Mouse (Mus musculus) hindbrain, embryonic 11.5 days (tissue): ENCODE results near the gene Safb. TPM values are rescaled to one million over a fixed set of nuclear protein-coding genes. Genes with fewer than 3 reads are reported as not detected.

Experiments
- ATAC-seq: fragments of 200-750 bp; cut with Nextera tagmentation; 2 replicates; pipeline ENCODE4 v1.8.0; 2017; ENCODE audit warnings: mild to moderate bottlenecking, moderate TSS enrichment, moderate library complexity; ENCODE audit not compliant: low FRiP score
- DNase-seq: peaks from one replicate; pipeline ENCODE4 v3.0.0-alpha.2; 2015; ENCODE audit warnings: low spot score
- H3K27ac ChIP-seq: fragments of 300-500 bp; sonication (generic); 2 replicates; pipeline ENCODE4 v1.5.1; 2014; ENCODE audit warnings: mild to moderate bottlenecking, low read depth, low read length
- H3K27me3 ChIP-seq: fragments of 300-500 bp; sonication (generic); 2 replicates; pipeline ENCODE4 v1.6.1; 2014; ENCODE audit warnings: mild to moderate bottlenecking, low read length, moderate library complexity, mixed read lengths; ENCODE audit not compliant: control insufficient read depth, insufficient read depth
- H3K36me3 ChIP-seq: fragments of 300-500 bp; sonication (generic); 2 replicates; pipeline ENCODE4 v1.6.1; 2014; ENCODE audit warnings: mild to moderate bottlenecking, low read length, moderate library complexity, mixed read lengths; ENCODE audit not compliant: control insufficient read depth, insufficient read depth
- H3K4me1 ChIP-seq: fragments of 300-500 bp; sonication (generic); replicated peaks from 2 replicates; pipeline ENCODE4 v1.6.1; 2014; ENCODE audit warnings: low read length, mixed read lengths; ENCODE audit not compliant: control insufficient read depth, insufficient read depth
- H3K4me2 ChIP-seq: fragments of 300-500 bp; sonication (generic); replicated peaks from 2 replicates; pipeline ENCODE4 v1.6.1; 2014; ENCODE audit warnings: mild to moderate bottlenecking, low read depth, low read length
- H3K4me3 ChIP-seq: fragments of 300-500 bp; sonication (generic); 2 replicates; pipeline ENCODE4 v1.5.1; 2014; ENCODE audit warnings: low read depth, low read length
- H3K9ac ChIP-seq: fragments of 300-500 bp; sonication (generic); 2 replicates; pipeline ENCODE4 v1.6.1; 2014; ENCODE audit warnings: low read depth, low read length
- H3K9me3 ChIP-seq: fragments of 300-500 bp; sonication (generic); 2 replicates; pipeline ENCODE4 v1.6.1; 2016; ENCODE audit warnings: low read length; ENCODE audit not compliant: control insufficient read depth
- WGBS: fragments of 180-500 bp; shearing (Covaris S2); extraction: QIAGEN DNeasy Blood & Tissue Kit; methylation state at CpG from one replicate; pipeline ENCODE4 v1.1.7; 2014; 5-methylcytosine and 5-hydroxymethylcytosine counted together
- polyA plus RNA-seq: library from polyadenylated mRNA; unstranded; fragments of >200 nt; fragmentation: Nextera tagmentation; extraction: Ambion mirVana; gene quantifications from 2 replicates; pipeline ENCODE4 v1.2.1, GENCODE M21; 2014

Gene Safb
- polyA plus RNA-seq: 93.7 and 105 TPM in 2 replicates

DNA sequence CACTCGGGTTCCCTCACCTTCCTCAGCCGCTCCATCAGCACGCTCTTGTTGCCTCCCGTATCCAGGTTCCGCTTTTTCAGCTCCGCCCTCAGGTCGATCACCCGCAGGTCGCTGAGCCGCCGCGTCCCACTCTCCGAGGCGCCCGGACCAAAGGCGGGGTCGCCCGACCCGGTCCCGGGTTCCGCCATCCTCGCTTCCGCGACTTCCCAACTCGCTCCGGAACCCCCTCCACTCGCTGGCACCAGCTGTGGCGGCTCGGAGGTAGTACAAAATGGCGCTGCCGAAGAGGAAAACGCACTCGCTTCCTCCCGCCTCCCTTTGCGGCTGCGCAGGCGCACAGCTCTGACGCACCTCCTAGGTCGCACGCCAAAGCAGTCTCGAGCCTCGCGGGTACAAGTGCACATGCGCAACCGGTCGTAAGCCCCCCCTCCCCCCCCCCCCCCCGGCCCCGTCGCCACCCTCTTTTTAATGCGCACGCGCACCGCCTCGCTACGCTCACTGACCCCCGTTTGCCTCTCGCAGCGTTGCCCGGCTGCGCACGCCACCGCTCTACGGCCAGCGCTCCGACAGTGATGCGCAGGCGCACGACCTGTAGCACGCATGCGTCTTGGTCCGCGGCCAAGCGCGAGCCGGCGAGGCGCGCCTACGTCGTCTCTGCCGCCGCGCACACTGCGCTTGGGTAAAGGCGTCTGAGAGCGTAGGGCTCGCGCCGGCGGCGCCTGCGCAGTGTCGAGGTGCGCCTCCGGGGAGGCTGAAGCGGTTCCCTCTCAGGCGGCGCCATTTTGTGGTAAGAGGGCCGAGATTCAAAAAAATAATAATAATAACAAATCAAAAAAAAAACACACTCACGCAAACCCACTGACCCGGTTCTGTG lies at the start of gene Safb, which contains the start of gene Safb2:
Gene Safb, plus strand, starts transcription at position 569 of the 874 bp plus-strand sequence.
Gene Safb2, minus strand, starts transcription at position 329 of the 874 bp plus-strand sequence.
- peak within 1 kb of the TSS; percentile 94 for H3K27ac ChIP-seq
- no peaks in the 10 kb centered on the region for H3K9me3 ChIP-seq
- peak within 1 kb of the TSS; percentile 92 for H3K4me3 ChIP-seq
- ATAC-seq (peak; percentile 96), DNase-seq (peak; percentile 99)
- peaks cover 16% of the 10 kb centered on the region for H3K4me1 ChIP-seq
- peak within 1 kb of the TSS; percentile 91 for H3K9ac ChIP-seq
- peaks cover 25% of the 10 kb centered on the region for H3K36me3 ChIP-seq
- WGBS: under 1% methylated on average over 86 of the region's 101 CpGs
- H3K4me2 ChIP-seq: peak within 1 kb of the TSS; percentile 69
- H3K27me3 ChIP-seq: no peaks in the 10 kb centered on the region

DNA sequence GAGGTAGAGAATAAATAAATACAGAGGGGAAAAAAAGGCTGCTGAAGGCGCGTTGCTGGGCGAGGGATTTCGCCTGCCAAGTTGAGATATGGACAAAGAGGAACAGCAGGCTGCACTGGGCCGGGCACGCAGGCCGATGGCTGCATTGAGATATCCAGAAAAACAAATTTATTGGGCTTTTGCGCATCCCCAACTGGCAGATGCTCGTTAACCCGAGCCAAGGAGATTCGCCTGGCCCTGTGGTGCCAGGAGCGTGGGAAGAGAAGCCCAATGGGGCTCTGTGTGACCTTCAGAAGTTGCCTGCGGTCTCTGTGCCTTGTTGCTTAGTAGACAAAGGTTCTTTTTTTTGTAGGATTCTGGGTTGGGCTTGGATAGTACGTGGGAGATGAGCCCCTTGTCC lies 48.4 kb upstream of the Safb start:
- Histone ChIP-seq H3K9me3 (no peaks in the 10 kb centered on the region), H3K27me3 (no peaks in the 10 kb centered on the region), H3K9ac (no peak overlapping the region), H3K4me3 (no peak overlapping the region), H3K27ac (no peak overlapping the region), H3K4me1 (no peaks in the 10 kb centered on the region), H3K36me3 (no peaks in the 10 kb centered on the region), H3K4me2 (no peak overlapping the region)
- ATAC-seq (no peak), DNase-seq (no peak)
- 62% methylated on average over 14 of the region's 14 CpGs for WGBS

DNA sequence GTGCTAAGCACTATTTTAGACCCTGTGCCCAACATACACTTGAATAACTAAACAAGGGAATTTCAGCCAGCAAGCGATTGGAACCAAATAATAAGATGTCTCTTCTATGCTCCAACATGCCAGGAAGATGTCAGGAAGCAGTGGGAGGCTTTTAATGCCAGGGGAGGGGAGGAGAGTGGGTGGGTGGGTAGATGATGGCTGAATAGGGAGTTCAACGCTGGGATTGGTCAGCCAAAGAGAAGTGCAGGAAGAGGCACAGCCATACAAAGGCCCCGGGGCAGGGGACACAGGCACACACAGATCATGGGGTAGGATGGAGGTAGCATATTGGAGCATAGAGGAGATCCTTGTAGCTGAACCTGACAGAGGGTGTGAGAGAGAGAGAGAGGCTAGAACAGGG lies 47.8 kb upstream of the Safb start:
- H3K4me3 ChIP-seq: no peak overlapping the region
- H3K36me3 ChIP-seq: no peaks in the 10 kb centered on the region
- H3K9ac ChIP-seq: no peak overlapping the region
- ATAC-seq (no peak), DNase-seq (no peak)
- 48% methylated on average over 3 of the region's 3 CpGs for WGBS
- H3K27ac ChIP-seq: no peak overlapping the region
- H3K4me1 ChIP-seq: no peaks in the 10 kb centered on the region
- no peak overlapping the region for H3K4me2 ChIP-seq
- no peaks in the 10 kb centered on the region for H3K9me3 ChIP-seq
- H3K27me3 ChIP-seq: no peaks in the 10 kb centered on the region

DNA sequence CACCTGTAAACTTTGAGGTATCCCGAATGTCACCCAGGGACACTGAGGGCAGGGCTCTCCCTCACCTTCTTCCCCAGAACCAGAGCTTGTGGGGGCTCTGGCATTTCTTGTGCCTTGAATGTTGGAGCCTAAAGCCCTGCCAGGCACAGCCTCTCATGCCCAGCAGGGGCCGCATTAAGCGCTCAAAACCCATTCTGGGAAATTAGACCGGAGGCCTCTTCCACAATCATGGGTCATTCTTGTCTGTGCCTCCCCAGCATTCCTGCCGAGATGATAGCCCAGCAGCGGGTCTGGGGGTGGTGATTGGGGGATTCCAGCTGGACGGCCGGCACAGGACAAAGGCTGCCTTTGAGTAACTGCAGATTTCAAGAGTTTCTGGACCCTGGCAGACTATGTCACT lies 46.7 kb upstream of the Safb start:
- H3K27me3 ChIP-seq: no peaks in the 10 kb centered on the region
- H3K9ac ChIP-seq: no peak overlapping the region
- no peaks in the 10 kb centered on the region; the same call in 1 of the 2 replicates for H3K4me1 ChIP-seq
- ATAC-seq (peak; percentile 46; the same call in 1 of the 2 replicates), DNase-seq (no peak)
- no peak overlapping the region for H3K27ac ChIP-seq
- H3K9me3 ChIP-seq: no peaks in the 10 kb centered on the region
- H3K4me2 ChIP-seq: no peak overlapping the region
- no peaks in the 10 kb centered on the region for H3K36me3 ChIP-seq
- no peak overlapping the region for H3K4me3 ChIP-seq
- 24% methylated on average over 8 of the region's 8 CpGs for WGBS

DNA sequence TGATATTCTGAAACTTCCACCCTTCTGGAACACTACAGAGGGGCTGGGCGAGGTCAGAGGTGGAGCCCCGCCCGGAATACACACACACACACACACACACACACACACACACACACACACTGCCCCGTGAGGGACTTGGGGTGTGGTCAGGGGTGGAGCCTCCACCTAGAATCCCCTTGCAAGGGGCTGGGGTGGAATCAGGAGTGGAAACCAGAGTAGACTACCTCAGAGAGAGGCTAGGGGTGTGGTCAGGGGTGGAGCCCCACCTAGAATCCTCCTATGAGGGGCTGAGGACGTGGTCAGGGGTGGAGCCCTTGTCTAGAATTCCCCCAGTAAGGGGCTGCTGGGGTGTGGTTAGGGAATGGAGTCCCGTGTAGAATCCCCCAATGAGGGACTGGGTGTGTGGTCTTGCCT lies 44.1 kb upstream of the Safb start:
- Histone ChIP-seq H3K4me2 (no peak overlapping the region), H3K27me3 (no peaks in the 10 kb centered on the region), H3K36me3 (no peaks in the 10 kb centered on the region), H3K4me3 (no peak overlapping the region), H3K9ac (no peak overlapping the region), H3K9me3 (no peaks in the 10 kb centered on the region), H3K4me1 (no peaks in the 10 kb centered on the region; the same call in 1 of the 2 replicates), H3K27ac (no peak overlapping the region)
- WGBS: 30% methylated on average over 6 of the region's 6 CpGs
- DNase-seq (no peak), ATAC-seq (peak; percentile 39; the same call in 1 of the 2 replicates)

DNA sequence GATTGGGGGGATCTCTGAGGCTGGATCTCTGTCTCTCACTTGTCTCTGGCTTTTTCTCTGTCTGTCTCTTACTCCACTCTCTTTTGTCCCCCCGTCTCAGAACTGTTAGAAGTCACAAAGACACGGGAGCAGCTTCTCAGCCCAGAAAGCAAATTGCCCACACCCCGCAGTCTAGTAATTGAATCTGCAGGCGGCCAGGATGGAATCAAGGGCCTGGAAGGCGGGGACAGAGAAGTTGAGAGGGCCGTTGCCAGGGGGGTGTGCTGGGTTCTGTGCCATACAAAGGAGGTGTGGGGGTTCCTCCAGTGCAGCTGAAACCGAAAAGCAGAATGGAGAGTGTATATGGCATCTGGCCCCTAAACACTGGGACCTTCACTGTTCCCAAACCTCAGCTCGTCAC lies 41.9 kb upstream of the Safb start:
- Histone ChIP-seq H3K9ac (no peak overlapping the region), H3K4me2 (no peak overlapping the region), H3K4me3 (no peak overlapping the region), H3K27ac (no peak overlapping the region), H3K9me3 (no peaks in the 10 kb centered on the region), H3K27me3 (no peaks in the 10 kb centered on the region), H3K4me1 (no peaks in the 10 kb centered on the region; the same call in 1 of the 2 replicates), H3K36me3 (no peaks in the 10 kb centered on the region)
- DNase-seq: no peak
- no peak for ATAC-seq
- WGBS: 53% methylated on average over 8 of the region's 8 CpGs

DNA sequence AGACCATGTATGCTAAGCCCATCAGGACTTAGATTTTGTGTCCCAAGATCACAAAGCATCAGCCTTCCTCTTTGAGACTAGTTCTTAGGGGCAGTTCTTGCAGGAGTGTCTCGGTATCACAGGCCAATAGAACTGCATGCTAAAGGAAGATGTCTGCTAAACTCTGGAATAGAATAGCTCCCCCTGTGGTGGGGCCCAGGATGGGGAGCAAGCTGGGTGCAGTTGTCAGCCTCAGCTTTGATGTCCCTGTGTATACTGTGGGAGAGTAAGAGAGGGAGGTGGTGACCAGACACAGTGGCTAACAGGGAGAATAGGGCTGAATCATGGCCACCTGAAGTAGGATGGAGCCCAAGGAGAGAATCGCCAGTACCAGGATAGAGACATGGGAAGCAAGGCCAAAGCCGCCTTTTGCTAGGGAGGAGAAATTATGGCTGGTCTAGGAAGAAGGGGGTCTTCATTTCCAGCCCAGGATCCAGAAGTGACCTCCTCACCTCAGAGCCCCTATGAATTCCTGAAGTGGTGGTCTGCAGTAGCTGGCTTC lies 40.9 kb upstream of the Safb start:
- no peaks in the 10 kb centered on the region for H3K36me3 ChIP-seq
- H3K4me2 ChIP-seq: no peak overlapping the region
- H3K9me3 ChIP-seq: no peaks in the 10 kb centered on the region
- no peaks in the 10 kb centered on the region for H3K27me3 ChIP-seq
- H3K4me3 ChIP-seq: no peak overlapping the region
- no peak overlapping the region for H3K9ac ChIP-seq
- ATAC-seq (no peak), DNase-seq (no peak)
- WGBS: 82% methylated on average over 3 of the region's 3 CpGs
- no peak overlapping the region for H3K27ac ChIP-seq
- H3K4me1 ChIP-seq: no peaks in the 10 kb centered on the region; the same call in 1 of the 2 replicates

DNA sequence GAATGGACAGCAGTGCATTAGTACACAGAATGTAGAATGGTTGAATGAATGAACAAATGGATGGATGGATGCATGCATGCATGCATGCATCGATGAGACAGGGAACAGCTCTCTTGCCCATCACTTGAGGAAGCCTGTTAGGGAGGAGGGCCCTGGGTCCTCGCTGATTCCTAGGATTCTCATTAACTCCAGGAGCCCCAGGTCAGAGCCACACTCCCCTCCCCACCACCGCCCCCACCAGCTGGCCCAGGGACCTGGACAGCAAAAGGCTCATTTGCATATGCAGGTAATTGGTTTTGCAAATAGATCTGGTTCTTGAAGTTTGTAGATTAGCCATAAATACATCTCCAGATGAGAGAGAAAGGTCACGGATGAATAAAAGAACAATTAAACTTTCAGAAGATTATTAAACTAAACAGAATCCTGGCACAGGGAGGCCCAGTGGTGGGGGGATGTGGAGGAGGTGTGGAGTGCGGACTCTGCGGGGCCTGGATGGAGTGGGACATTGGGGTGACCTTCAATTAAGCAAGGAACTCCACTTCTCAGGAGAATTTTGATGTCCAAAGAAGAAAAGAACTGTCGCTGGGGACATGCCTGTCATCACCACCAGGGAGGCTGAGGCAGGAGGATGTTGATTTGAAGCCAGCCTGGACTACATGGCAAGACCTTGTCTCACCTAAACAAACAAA lies 39.8 kb upstream of the Safb start:
- WGBS: 76% methylated on average over 7 of the region's 7 CpGs

More for the DNA sequence above, 39.8 kb upstream of the Safb start:
- ATAC-seq: no peak
- DNase-seq: no peak
- H3K27ac ChIP-seq: no peak overlapping the region
- H3K9ac ChIP-seq: no peak overlapping the region
- H3K4me2 ChIP-seq: no peak overlapping the region
- H3K36me3 ChIP-seq: no peaks in the 10 kb centered on the region
- H3K4me3 ChIP-seq: no peak overlapping the region
- H3K9me3 ChIP-seq: no peaks in the 10 kb centered on the region
- no peaks in the 10 kb centered on the region for H3K27me3 ChIP-seq
- H3K4me1 ChIP-seq: no peaks in the 10 kb centered on the region; the same call in 1 of the 2 replicates
